Mouse (Mus musculus) kidney, embryonic 14.5 days (tissue): ENCODE measurements around the gene Arid1b. TPM values are rescaled to one million over a fixed set of nuclear protein-coding genes. Genes with fewer than 3 reads are reported as not detected.

Experiments
- ATAC-seq: fragments of 200-750 bp; cut with Nextera tagmentation; 2 replicates; pipeline ENCODE4 v1.8.0; 2017; ENCODE audit warnings: moderate number of reproducible peaks, mild to moderate bottlenecking, moderate TSS enrichment, moderate library complexity; ENCODE audit not compliant: low FRiP score, low TSS enrichment
- H3K27ac ChIP-seq: fragments of 300-500 bp; sonication (generic); 2 replicates; pipeline ENCODE4 v1.5.1; 2014; ENCODE audit warnings: low read depth, mild to moderate bottlenecking, low read length, moderate library complexity, mixed read lengths
- H3K27me3 ChIP-seq: fragments of 300-500 bp; sonication (generic); 2 replicates; pipeline ENCODE4 v1.6.1; 2014; ENCODE audit warnings: mild to moderate bottlenecking, low read length; ENCODE audit not compliant: control insufficient read depth, insufficient read depth
- H3K36me3 ChIP-seq: fragments of 300-500 bp; sonication (generic); 2 replicates; pipeline ENCODE4 v1.6.1; 2014; ENCODE audit warnings: low read length, mixed read lengths; ENCODE audit not compliant: control insufficient read depth, insufficient read depth
- H3K4me1 ChIP-seq: fragments of 300-500 bp; sonication (generic); 2 replicates; pipeline ENCODE4 v1.6.1; 2014; ENCODE audit warnings: low read length, mixed read lengths; ENCODE audit not compliant: control insufficient read depth, insufficient read depth
- H3K4me2 ChIP-seq: fragments of 300-500 bp; sonication (generic); replicated peaks from 2 replicates; pipeline ENCODE4 v1.6.1; 2014; ENCODE audit warnings: low read depth, mild to moderate bottlenecking, low read length
- H3K4me3 ChIP-seq: fragments of 300-500 bp; sonication (generic); 2 replicates; pipeline ENCODE4 v1.5.1; 2014; ENCODE audit warnings: mild to moderate bottlenecking, low read length
- H3K9ac ChIP-seq: fragments of 300-500 bp; sonication (generic); 2 replicates; pipeline ENCODE4 v1.6.1; 2014; ENCODE audit warnings: low read depth, mild to moderate bottlenecking, low read length, moderate library complexity
- H3K9me3 ChIP-seq: fragments of 300-500 bp; sonication (generic); 2 replicates; pipeline ENCODE4 v1.6.1; 2016; ENCODE audit warnings: low read length; ENCODE audit not compliant: control insufficient read depth
- WGBS: fragments of 180-500 bp; shearing (Covaris S2); extraction: QIAGEN DNeasy Blood & Tissue Kit; methylation state at CpG from one replicate; pipeline ENCODE4 v1.1.7; 2014; 5-methylcytosine and 5-hydroxymethylcytosine counted together
- polyA plus RNA-seq: library from polyadenylated mRNA; unstranded; fragments of >200 nt; fragmentation: Nextera tagmentation; extraction: Ambion mirVana; gene quantifications from 2 replicates; pipeline ENCODE4 v1.2.1, GENCODE M21; 2014

The Arid1b gene
- polyA plus RNA-seq, 1 experiment from 2014 or later, result 19.2 TPM

DNA sequence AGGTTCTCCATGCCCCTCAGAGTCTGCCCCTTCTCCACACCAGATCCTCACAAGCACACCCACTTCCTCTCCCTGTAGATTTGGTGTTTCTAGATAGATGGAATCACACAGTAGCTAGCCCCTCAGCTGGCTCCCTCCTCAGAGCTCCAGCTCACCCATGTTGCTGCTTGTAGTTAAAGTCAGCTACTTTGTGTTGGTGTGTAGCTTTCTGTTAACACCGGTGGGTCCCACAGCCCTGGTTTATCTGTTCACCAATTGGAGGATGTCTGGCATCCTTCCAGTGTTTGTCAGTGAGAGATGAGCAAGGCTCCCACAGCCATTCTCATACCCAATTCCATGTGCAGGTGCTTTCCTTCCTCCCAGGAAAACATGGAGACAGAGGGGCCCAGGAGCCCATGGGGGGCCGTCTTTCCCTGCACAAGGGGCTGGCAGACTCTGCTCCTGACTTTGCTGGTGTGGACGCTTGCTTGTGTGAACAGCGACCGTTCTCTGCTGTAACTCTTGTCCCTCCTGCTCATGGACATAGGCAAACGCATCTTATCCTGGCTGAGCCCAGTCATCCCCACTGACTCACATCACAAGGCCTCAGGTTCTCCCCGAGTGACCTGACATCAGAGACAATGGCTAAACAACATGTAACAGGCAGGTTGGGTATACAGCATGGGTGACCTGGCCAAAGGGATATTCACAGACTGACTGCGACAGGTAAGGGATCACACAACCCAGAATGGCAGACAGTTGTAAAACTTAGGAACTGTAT is 200.2 kb downstream of the Arid1b start:
- no peak overlapping the region for H3K9ac ChIP-seq
- ATAC-seq, result no peak
- no peak overlapping the region for H3K4me2 ChIP-seq
- H3K27ac ChIP-seq, result no peak overlapping the region
- no peaks in the 10 kb centered on the region for H3K36me3 ChIP-seq
- no peak overlapping the region for H3K4me3 ChIP-seq
- no peaks in the 10 kb centered on the region for H3K9me3 ChIP-seq
- no peaks in the 10 kb centered on the region for H3K27me3 ChIP-seq
- H3K4me1 ChIP-seq, result peaks cover 20% of the 10 kb centered on the region
- 80% methylated on average over 8 of the region's 8 CpGs for WGBS

DNA sequence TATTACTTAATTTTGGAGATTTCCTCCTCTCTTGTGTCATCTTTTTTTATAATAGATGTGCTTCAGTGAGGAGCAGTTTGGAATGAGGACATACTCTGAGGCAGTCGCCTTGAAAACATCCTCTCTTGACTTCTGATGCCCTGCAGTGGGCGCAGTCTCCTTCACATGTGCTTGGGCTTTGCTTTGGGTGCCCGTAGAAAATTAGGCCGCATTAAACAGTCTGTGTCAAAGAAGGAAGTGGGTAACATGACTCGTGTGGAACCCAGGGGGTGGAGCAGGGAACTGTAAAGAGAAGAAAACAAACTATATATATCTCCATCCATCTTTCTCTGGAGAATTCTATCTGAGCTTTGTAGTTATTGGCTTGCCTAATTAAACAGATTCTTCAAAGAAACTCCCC is 201.3 kb downstream of the Arid1b start:
- no peaks in the 10 kb centered on the region for H3K9me3 ChIP-seq
- no peaks in the 10 kb centered on the region for H3K27me3 ChIP-seq
- H3K4me1 ChIP-seq, result peaks cover 17% of the 10 kb centered on the region
- 39% methylated on average over 5 of the region's 5 CpGs for WGBS
- no peak for ATAC-seq
- H3K4me3 ChIP-seq, result no peak overlapping the region
- no peak overlapping the region for H3K4me2 ChIP-seq
- H3K27ac ChIP-seq, result no peak overlapping the region
- H3K36me3 ChIP-seq, result no peaks in the 10 kb centered on the region
- H3K9ac ChIP-seq, result no peak overlapping the region

DNA sequence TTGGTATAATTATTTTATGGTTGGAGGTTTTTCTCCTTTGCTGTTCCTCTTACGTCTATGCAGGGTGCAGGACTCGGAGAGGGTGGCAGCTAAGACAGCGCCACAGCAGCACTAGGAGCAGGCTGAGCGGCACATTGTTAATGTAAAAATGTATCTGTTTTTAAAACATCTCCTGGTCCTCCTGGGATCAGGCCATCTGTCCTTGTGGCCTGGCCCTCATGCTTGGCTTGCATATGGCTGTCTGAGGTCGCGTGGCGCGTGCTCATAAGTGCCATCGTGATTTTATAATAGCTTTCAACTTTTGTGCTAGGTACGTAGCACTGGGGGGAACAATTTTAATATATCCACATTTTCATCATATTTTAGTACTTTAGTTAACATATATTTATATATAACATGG is 201.9 kb downstream of the Arid1b start:
- peaks cover 14% of the 10 kb centered on the region for H3K4me1 ChIP-seq
- no peaks in the 10 kb centered on the region for H3K9me3 ChIP-seq
- H3K36me3 ChIP-seq, result no peaks in the 10 kb centered on the region
- H3K4me2 ChIP-seq, result no peak overlapping the region
- WGBS, result 82% methylated on average over 10 of the region's 10 CpGs
- no peak overlapping the region for H3K4me3 ChIP-seq
- no peak for ATAC-seq
- H3K27me3 ChIP-seq, result no peaks in the 10 kb centered on the region
- H3K27ac ChIP-seq, result no peak overlapping the region
- no peak overlapping the region for H3K9ac ChIP-seq

- no peak for ATAC-seq
- Histone ChIP-seq H3K36me3 (no peaks in the 10 kb centered on the region), H3K9me3 (no peaks in the 10 kb centered on the region), H3K27ac (no peak overlapping the region), H3K4me2 (no peak overlapping the region), H3K9ac (no peak overlapping the region), H3K27me3 (no peaks in the 10 kb centered on the region), H3K4me3 (no peak overlapping the region), H3K4me1 (peaks cover 14% of the 10 kb centered on the region)
- WGBS, result 85% methylated on average over 6 of the region's 6 CpGs
Measured at GRCm38 (mm10) chr17:5196508-5196907, 202.4 kb downstream of the Arid1b start.

GRCm38 (mm10) chr17:5197083-5197482 is 203.0 kb downstream of the Arid1b start:
- no peak overlapping the region for H3K27ac ChIP-seq
- no peak for ATAC-seq
- no peak overlapping the region for H3K9ac ChIP-seq
- H3K4me1 ChIP-seq, result peaks cover 14% of the 10 kb centered on the region
- H3K9me3 ChIP-seq, result no peaks in the 10 kb centered on the region
- H3K4me3 ChIP-seq, result no peak overlapping the region
- H3K4me2 ChIP-seq, result no peak overlapping the region
- H3K36me3 ChIP-seq, result no peaks in the 10 kb centered on the region
- H3K27me3 ChIP-seq, result no peaks in the 10 kb centered on the region
- 86% methylated on average over 2 of the region's 2 CpGs for WGBS

DNA sequence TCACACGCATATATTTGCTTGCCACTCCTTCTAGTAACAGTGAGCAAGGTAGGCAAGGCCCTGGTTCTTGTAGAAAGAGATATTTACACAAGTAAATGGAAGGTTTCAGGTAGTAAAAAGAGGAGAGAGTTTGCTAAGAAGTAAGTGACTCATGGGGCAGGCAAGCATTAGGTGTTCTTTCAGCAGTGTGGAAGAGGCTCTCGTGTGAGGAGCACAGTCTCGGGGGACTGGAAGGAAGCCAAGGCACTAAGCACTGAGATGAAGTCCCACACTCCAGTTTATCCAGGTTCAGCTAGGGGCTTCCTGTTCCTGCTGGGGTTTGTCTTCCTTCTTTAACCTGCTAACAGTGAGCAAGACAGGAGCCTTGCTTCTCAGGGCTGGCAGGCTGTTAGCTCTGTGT is 203.6 kb downstream of the Arid1b start:
- Histone ChIP-seq H3K27me3 (no peaks in the 10 kb centered on the region), H3K4me3 (no peak overlapping the region), H3K4me2 (no peak overlapping the region), H3K36me3 (no peaks in the 10 kb centered on the region), H3K27ac (no peak overlapping the region), H3K4me1 (peaks cover 17% of the 10 kb centered on the region), H3K9ac (no peak overlapping the region), H3K9me3 (no peaks in the 10 kb centered on the region)
- no peak for ATAC-seq
- 88% methylated on average over 3 of the region's 3 CpGs for WGBS

GRCm38 (mm10) chr17:5198252-5198651 is 204.1 kb downstream of the Arid1b start:
- WGBS, result 67% methylated on average over 6 of the region's 6 CpGs
- Histone ChIP-seq H3K4me3 (no peak overlapping the region), H3K4me2 (no peak overlapping the region), H3K9me3 (no peaks in the 10 kb centered on the region), H3K27me3 (no peaks in the 10 kb centered on the region), H3K4me1 (peaks cover 17% of the 10 kb centered on the region), H3K9ac (no peak overlapping the region), H3K36me3 (no peaks in the 10 kb centered on the region), H3K27ac (no peak overlapping the region)
- no peak for ATAC-seq

DNA sequence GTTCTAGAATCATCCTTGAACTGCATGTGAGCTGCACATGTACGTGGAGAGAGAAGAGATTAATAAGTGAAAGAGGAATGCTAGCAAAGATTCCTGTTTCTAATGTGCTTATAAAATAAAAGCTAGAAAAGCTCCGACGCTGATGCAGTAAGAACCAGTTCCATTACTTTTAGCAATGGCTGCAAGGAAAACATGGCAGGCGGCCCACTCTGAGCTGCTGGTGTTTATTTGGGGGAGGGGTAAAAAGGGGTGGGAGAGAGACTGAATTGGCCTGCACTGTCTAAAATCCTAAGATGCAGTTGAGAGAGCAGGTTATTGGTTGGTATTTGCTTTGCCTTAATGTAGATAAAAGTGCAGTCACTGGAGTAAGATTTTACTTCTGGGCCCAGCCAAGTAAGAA is 204.7 kb downstream of the Arid1b start:
- Histone ChIP-seq H3K4me3 (no peak overlapping the region), H3K9ac (no peak overlapping the region), H3K36me3 (no peaks in the 10 kb centered on the region), H3K4me2 (no peak overlapping the region), H3K9me3 (no peaks in the 10 kb centered on the region), H3K4me1 (peaks cover 17% of the 10 kb centered on the region), H3K27ac (no peak overlapping the region), H3K27me3 (no peaks in the 10 kb centered on the region)
- WGBS, result 85% methylated on average over 4 of the region's 4 CpGs
- no peak for ATAC-seq

- no peak overlapping the region for H3K4me3 ChIP-seq
- H3K9ac ChIP-seq, result no peak overlapping the region
- H3K27ac ChIP-seq, result no peak overlapping the region
- ATAC-seq, result no peak
- no peaks in the 10 kb centered on the region for H3K27me3 ChIP-seq
- peaks cover 12% of the 10 kb centered on the region for H3K4me1 ChIP-seq
- H3K4me2 ChIP-seq, result no peak overlapping the region
- no peaks in the 10 kb centered on the region for H3K9me3 ChIP-seq
- WGBS, result 94% methylated on average over 6 of the region's 6 CpGs
- no peaks in the 10 kb centered on the region for H3K36me3 ChIP-seq
Measured at GRCm38 (mm10) chr17:5200638-5201037, 206.5 kb downstream of the Arid1b start.
